Mouse (Mus musculus): ENCODE data around the gene Tenm3. TPM values are rescaled to one million over a fixed set of nuclear protein-coding genes. Genes with fewer than 3 reads are reported as not detected.
A peak's percentile ranks its signal among the peaks of the same experiment; 100 is the strongest.

Gene Tenm3
- polyA plus RNA-seq, 1 experiment from 2014 or later, result 23.4 TPM

GRCm38 (mm10) chr8:48802231-48802630 lies 41.5 kb downstream of the Tenm3 start:
- Histone ChIP-seq H3K27me3 (no peaks in the 10 kb centered on the region), H3K9ac (replicated peaks) (no peak overlapping the region), H3K4me1 (peaks cover 2% of the 10 kb centered on the region; the same call in 1 of the 2 replicates), H3K9me3 (no peaks in the 10 kb centered on the region), H3K36me3 (no peaks in the 10 kb centered on the region), H3K4me2 (replicated peaks) (no peak overlapping the region), H3K4me3 (no peak overlapping the region), H3K27ac (replicated peaks) (no peak overlapping the region)
- WGBS, result 77% methylated on average over 8 of the region's 8 CpGs
- ATAC-seq (replicated peaks), result no peak

GRCm38 (mm10) chr8:48797955-48798359 lies 45.8 kb downstream of the Tenm3 start:
- H3K27me3 ChIP-seq, result no peaks in the 10 kb centered on the region
- ATAC-seq (replicated peaks), result 0 out of 2 replicates have a peak, but pooled peaks have one; percentile 43
- no peaks in the 10 kb centered on the region for H3K9me3 ChIP-seq
- no peak overlapping the region for H3K9ac ChIP-seq (replicated peaks)
- peaks cover 21% of the 10 kb centered on the region for H3K4me1 ChIP-seq
- no peaks in the 10 kb centered on the region for H3K36me3 ChIP-seq
- H3K4me3 ChIP-seq, result no peak overlapping the region
- no peak overlapping the region for H3K4me2 ChIP-seq (replicated peaks)
- WGBS, result 37% methylated on average over 5 of the region's 5 CpGs
- H3K27ac ChIP-seq (replicated peaks), result no peak overlapping the region

GRCm38 (mm10) chr8:48794285-48794684 lies 49.5 kb downstream of the Tenm3 start:
- WGBS, result 9% methylated on average over 7 of the region's 7 CpGs
- Histone ChIP-seq H3K4me2 (replicated peaks) (no peak overlapping the region), H3K4me1 (peaks cover 26% of the 10 kb centered on the region), H3K9ac (replicated peaks) (no peak overlapping the region), H3K36me3 (no peaks in the 10 kb centered on the region), H3K27me3 (no peaks in the 10 kb centered on the region), H3K27ac (replicated peaks) (no peak overlapping the region), H3K9me3 (no peaks in the 10 kb centered on the region), H3K4me3 (no peak overlapping the region)
- no peak for ATAC-seq (replicated peaks)

- no peak for ATAC-seq (replicated peaks)
- H3K27me3 ChIP-seq, result no peaks in the 10 kb centered on the region
- H3K36me3 ChIP-seq, result no peaks in the 10 kb centered on the region
- H3K4me2 ChIP-seq (replicated peaks), result no peak overlapping the region
- H3K9ac ChIP-seq (replicated peaks), result no peak overlapping the region
- H3K4me3 ChIP-seq, result no peak overlapping the region
- H3K4me1 ChIP-seq, result peaks cover 26% of the 10 kb centered on the region
- H3K9me3 ChIP-seq, result no peaks in the 10 kb centered on the region
- H3K27ac ChIP-seq (replicated peaks), result no peak overlapping the region
- WGBS, result 14% methylated on average over 8 of the region's 8 CpGs
Observed at GRCm38 (mm10) chr8:48793729-48794128, 50.0 kb downstream of the Tenm3 start.

GRCm38 (mm10) chr8:48792587-48793326 lies 51.0 kb downstream of the Tenm3 start:
- 30% methylated on average over 10 of the region's 10 CpGs for WGBS
- no peak overlapping the region for H3K27ac ChIP-seq (replicated peaks)
- H3K9ac ChIP-seq (replicated peaks), result no peak overlapping the region
- no peak overlapping the region for H3K4me2 ChIP-seq (replicated peaks)
- H3K4me3 ChIP-seq, result no peak overlapping the region
- H3K27me3 ChIP-seq, result no peaks in the 10 kb centered on the region
- no peaks in the 10 kb centered on the region for H3K9me3 ChIP-seq
- 0 out of 2 replicates have a peak, but pooled peaks have one; percentile 36 for ATAC-seq (replicated peaks)
- H3K36me3 ChIP-seq, result no peaks in the 10 kb centered on the region
- H3K4me1 ChIP-seq, result peaks cover 23% of the 10 kb centered on the region

- Histone ChIP-seq H3K27me3 (no peaks in the 10 kb centered on the region), H3K4me2 (replicated peaks) (no peak overlapping the region), H3K9me3 (no peaks in the 10 kb centered on the region), H3K36me3 (no peaks in the 10 kb centered on the region), H3K9ac (replicated peaks) (no peak overlapping the region), H3K4me1 (no peaks in the 10 kb centered on the region), H3K4me3 (no peak overlapping the region), H3K27ac (replicated peaks) (no peak overlapping the region)
- no peak for ATAC-seq (replicated peaks)
- 87% methylated on average over 9 of the region's 9 CpGs for WGBS
Observed at GRCm38 (mm10) chr8:48783308-48783707, 60.4 kb downstream of the Tenm3 start.

- H3K27me3 ChIP-seq, result no peaks in the 10 kb centered on the region
- no peak overlapping the region for H3K4me3 ChIP-seq
- WGBS, result 89% methylated on average over 6 of the region's 6 CpGs
- no peak overlapping the region for H3K4me2 ChIP-seq (replicated peaks)
- H3K4me1 ChIP-seq, result peaks cover 3% of the 10 kb centered on the region
- H3K9ac ChIP-seq (replicated peaks), result no peak overlapping the region
- H3K27ac ChIP-seq (replicated peaks), result no peak overlapping the region
- ATAC-seq (replicated peaks), result no peak
- no peaks in the 10 kb centered on the region for H3K36me3 ChIP-seq
- no peaks in the 10 kb centered on the region for H3K9me3 ChIP-seq
Observed at GRCm38 (mm10) chr8:48780628-48781027, 63.1 kb downstream of the Tenm3 start.

GRCm38 (mm10) chr8:48779194-48779593 lies 64.6 kb downstream of the Tenm3 start:
- Histone ChIP-seq H3K4me1 (peaks cover 8% of the 10 kb centered on the region), H3K36me3 (no peaks in the 10 kb centered on the region), H3K4me2 (replicated peaks) (no peak overlapping the region), H3K4me3 (no peak overlapping the region), H3K27ac (replicated peaks) (no peak overlapping the region), H3K27me3 (no peaks in the 10 kb centered on the region), H3K9me3 (no peaks in the 10 kb centered on the region), H3K9ac (replicated peaks) (no peak overlapping the region)
- no peak for ATAC-seq (replicated peaks)
- WGBS, result 81% methylated on average over 4 of the region's 4 CpGs

GRCm38 (mm10) chr8:48776081-48776480 lies 67.7 kb downstream of the Tenm3 start:
- H3K9ac ChIP-seq (replicated peaks), result no peak overlapping the region
- H3K27me3 ChIP-seq, result no peaks in the 10 kb centered on the region
- peak overlapping the region; percentile 11 for H3K4me3 ChIP-seq
- H3K4me1 ChIP-seq, result peaks cover 8% of the 10 kb centered on the region
- H3K9me3 ChIP-seq, result no peaks in the 10 kb centered on the region
- peak overlapping the region; percentile 21 for H3K4me2 ChIP-seq (replicated peaks)
- ATAC-seq (replicated peaks), result peak; percentile 78
- 20% methylated on average over 9 of the region's 9 CpGs for WGBS
- no peak overlapping the region for H3K27ac ChIP-seq (replicated peaks)
- no peaks in the 10 kb centered on the region for H3K36me3 ChIP-seq

- no peaks in the 10 kb centered on the region for H3K27me3 ChIP-seq
- H3K4me2 ChIP-seq (replicated peaks), result peak overlapping the region; percentile 21
- H3K4me1 ChIP-seq, result peaks cover 8% of the 10 kb centered on the region
- no peaks in the 10 kb centered on the region for H3K36me3 ChIP-seq
- no peak for ATAC-seq (replicated peaks)
- no peak overlapping the region for H3K9ac ChIP-seq (replicated peaks)
- no peaks in the 10 kb centered on the region for H3K9me3 ChIP-seq
- H3K27ac ChIP-seq (replicated peaks), result no peak overlapping the region
- H3K4me3 ChIP-seq, result peak overlapping the region; percentile 11
- WGBS, result 6% methylated on average over 9 of the region's 9 CpGs
Observed at GRCm38 (mm10) chr8:48775531-48776037, 68.2 kb downstream of the Tenm3 start.

- Histone ChIP-seq H3K4me1 (peaks cover 8% of the 10 kb centered on the region), H3K4me3 (no peak overlapping the region), H3K27me3 (no peaks in the 10 kb centered on the region), H3K9me3 (no peaks in the 10 kb centered on the region), H3K36me3 (no peaks in the 10 kb centered on the region), H3K27ac (replicated peaks) (no peak overlapping the region), H3K4me2 (replicated peaks) (no peak overlapping the region), H3K9ac (replicated peaks) (no peak overlapping the region)
- 9% methylated on average over 4 of the region's 4 CpGs for WGBS
- no peak for ATAC-seq (replicated peaks)
Observed at GRCm38 (mm10) chr8:48774837-48775236, 68.9 kb downstream of the Tenm3 start.

- H3K4me2 ChIP-seq (replicated peaks), result no peak overlapping the region
- no peak for ATAC-seq (replicated peaks)
- WGBS, result 74% methylated on average over 16 of the region's 16 CpGs
Observed at GRCm38 (mm10) chr8:48766545-48767234, 77.1 kb downstream of the Tenm3 start.

More at GRCm38 (mm10) chr8:48766545-48767234, 77.1 kb downstream of the Tenm3 start:
- Histone ChIP-seq H3K4me1 (peaks cover 4% of the 10 kb centered on the region; the same call in 1 of the 2 replicates), H3K27me3 (no peaks in the 10 kb centered on the region), H3K27ac (replicated peaks) (no peak overlapping the region), H3K9ac (replicated peaks) (no peak overlapping the region), H3K36me3 (no peaks in the 10 kb centered on the region), H3K4me3 (no peak overlapping the region), H3K9me3 (no peaks in the 10 kb centered on the region)
